Mouse (Mus musculus) heart, embryonic 14.5 days (tissue): ENCODE results near the gene Rsph14. TPM values are rescaled to one million over a fixed set of nuclear protein-coding genes. Genes with fewer than 3 reads are reported as not detected.

Experiments
- ATAC-seq: fragments of 200-750 bp; cut with Nextera tagmentation; 2 replicates; pipeline ENCODE4 v1.8.0; 2017; ENCODE audit warnings: low read depth, moderate TSS enrichment; ENCODE audit not compliant: insufficient number of reproducible peaks, insufficient read depth, low FRiP score
- H3K27ac ChIP-seq, 2 experiments: fragments of 200-500 bp in 1 of 2; fragments of 300-500 bp in 1 of 2; sonication (generic) in 1 of 2; replicated peaks in 1 of 2; 2 replicates each; pipeline ENCODE4 v1.5.1; 2012 to 2014; ENCODE audit warnings: low read depth in 2 of 2, low read length in 2 of 2, control low read depth in 1 of 2, mild to moderate bottlenecking in 1 of 2, mixed read lengths in 1 of 2; ENCODE audit not compliant: control insufficient read depth in 1 of 2, insufficient read depth in 1 of 2
- H3K27me3 ChIP-seq: fragments of 300-500 bp; sonication (generic); 2 replicates; pipeline ENCODE4 v1.6.1; 2014; ENCODE audit warnings: mild to moderate bottlenecking, low read length, control low read depth; ENCODE audit not compliant: control insufficient read depth, insufficient read depth
- H3K36me3 ChIP-seq: fragments of 300-500 bp; sonication (generic); 2 replicates; pipeline ENCODE4 v1.6.1; 2014; ENCODE audit warnings: mild to moderate bottlenecking, control low read depth, low read length, mixed read lengths; ENCODE audit not compliant: control insufficient read depth, insufficient read depth
- H3K4me1 ChIP-seq, 2 experiments: fragments of 200-500 bp in 1 of 2; fragments of 300-500 bp in 1 of 2; sonication (generic) in 1 of 2; 2 replicates each; pipeline ENCODE4 v1.6.1; 2012 to 2014; ENCODE audit warnings: low read length in 2 of 2, control low read depth in 1 of 2, mixed read lengths in 1 of 2; ENCODE audit not compliant: control insufficient read depth in 2 of 2, insufficient read depth in 2 of 2
- H3K4me2 ChIP-seq: fragments of 300-500 bp; sonication (generic); 2 replicates; pipeline ENCODE4 v1.6.1; 2014; ENCODE audit warnings: mild to moderate bottlenecking, low read length
- H3K4me3 ChIP-seq, 2 experiments: fragments of 200-500 bp in 1 of 2; fragments of 300-500 bp in 1 of 2; sonication (generic) in 1 of 2; 2 replicates each; pipeline ENCODE4 v1.5.1; 2012 to 2014; ENCODE audit warnings: low read length in 2 of 2, mild to moderate bottlenecking in 2 of 2, control low read depth in 1 of 2, low read depth in 1 of 2, moderate library complexity in 1 of 2; ENCODE audit not compliant: control insufficient read depth in 1 of 2, insufficient read depth in 1 of 2
- H3K9ac ChIP-seq: fragments of 300-500 bp; sonication (generic); 2 replicates; pipeline ENCODE4 v1.6.1; 2014; ENCODE audit warnings: mild to moderate bottlenecking, low read length
- H3K9me3 ChIP-seq: fragments of 300-500 bp; sonication (generic); 2 replicates; pipeline ENCODE4 v1.6.1; 2016; ENCODE audit warnings: low read length, control low read depth; ENCODE audit not compliant: control insufficient read depth
- WGBS: fragments of 180-500 bp; shearing (Covaris S2); extraction: QIAGEN DNeasy Blood & Tissue Kit; methylation state at CpG from one replicate; pipeline ENCODE4 v1.1.7; 2014; 5-methylcytosine and 5-hydroxymethylcytosine counted together
- polyA plus RNA-seq: library from polyadenylated mRNA; unstranded; fragments of >200 nt; fragmentation: Nextera tagmentation; extraction: Ambion mirVana; gene quantifications from 2 replicates; pipeline ENCODE4 v1.2.1, GENCODE M21; 2014

The Rsph14 gene
- polyA plus RNA-seq, 1 experiment from 2014 or later, result not detected

GRCm38 (mm10) chr10:75065691-75066090 lies 33.3 kb upstream of the Rsph14 start:
- Histone ChIP-seq H3K9ac (no peak overlapping the region), H3K4me2 (no peak overlapping the region), H3K4me3 (no peak overlapping the region), H3K27me3 (peaks cover 3% of the 10 kb centered on the region; the same call in 1 of the 2 replicates), H3K27ac (no peak overlapping the region), H3K4me1 (peaks cover 32 to 52% of the 10 kb centered on the region in 2 experiments), H3K9me3 (no peaks in the 10 kb centered on the region), H3K36me3 (0 out of 2 replicates have a peak, but pooled peaks cover 4% of the 10 kb centered on the region)
- ATAC-seq, result no peak
- 68% methylated on average over 6 of the region's 6 CpGs for WGBS

- Histone ChIP-seq H3K4me3 (peak overlapping the region; percentile 11 to 90), H3K36me3 (0 out of 2 replicates have a peak, but pooled peaks cover 4% of the 10 kb centered on the region), H3K4me1 (peaks cover 31 to 49% of the 10 kb centered on the region in 2 experiments), H3K27ac (no peak overlapping the region), H3K9ac (no peak overlapping the region), H3K4me2 (peak overlapping the region; percentile 91), H3K27me3 (peaks cover 3% of the 10 kb centered on the region; the same call in 1 of the 2 replicates), H3K9me3 (no peaks in the 10 kb centered on the region)
- ATAC-seq, result no peak
- WGBS, result 29% methylated on average over 12 of the region's 12 CpGs
These were observed 31.0 kb upstream of the Rsph14 start for GRCm38 (mm10) chr10:75063301-75063965.

- WGBS, result 49% methylated on average over 6 of the region's 6 CpGs
- ATAC-seq, result no peak
- Histone ChIP-seq H3K4me2 (peak overlapping the region; percentile 91), H3K27ac (no peak overlapping the region), H3K27me3 (peaks cover 11% of the 10 kb centered on the region), H3K9me3 (no peaks in the 10 kb centered on the region), H3K4me3 (peak overlapping the region; percentile 89 to 90), H3K36me3 (0 out of 2 replicates have a peak, but pooled peaks cover 4% of the 10 kb centered on the region), H3K9ac (no peak overlapping the region), H3K4me1 (peaks cover 27 to 41% of the 10 kb centered on the region in 2 experiments)
These were observed 30.2 kb upstream of the Rsph14 start for GRCm38 (mm10) chr10:75062621-75063020.

GRCm38 (mm10) chr10:75062189-75062561 lies 29.8 kb upstream of the Rsph14 start:
- no peak for ATAC-seq
- peak overlapping the region; percentile 89 to 90 for H3K4me3 ChIP-seq
- no peaks in the 10 kb centered on the region for H3K9me3 ChIP-seq
- peaks cover 15% of the 10 kb centered on the region for H3K27me3 ChIP-seq
- H3K4me1 ChIP-seq, result peaks cover 27 to 38% of the 10 kb centered on the region in 2 experiments
- peak overlapping the region; percentile 85 for H3K9ac ChIP-seq
- WGBS, result 20% methylated on average over 6 of the region's 6 CpGs
- H3K27ac ChIP-seq, result no peak overlapping the region
- H3K36me3 ChIP-seq, result 0 out of 2 replicates have a peak, but pooled peaks cover 4% of the 10 kb centered on the region
- H3K4me2 ChIP-seq, result peak overlapping the region; percentile 91

- peaks cover 27 to 38% of the 10 kb centered on the region in 2 experiments for H3K4me1 ChIP-seq
- 2% methylated on average over 71 of the region's 71 CpGs for WGBS
- H3K27ac ChIP-seq, result no peak overlapping the region
These were observed 29.2 kb upstream of the Rsph14 start for GRCm38 (mm10) chr10:75061341-75062188.

GRCm38 (mm10) chr10:75060843-75061235 lies 28.5 kb upstream of the Rsph14 start:
- H3K9me3 ChIP-seq, result no peaks in the 10 kb centered on the region
- WGBS, result 0% methylated on average over 35 of the region's 48 CpGs
- H3K36me3 ChIP-seq, result 0 out of 2 replicates have a peak, but pooled peaks cover 4% of the 10 kb centered on the region

More at GRCm38 (mm10) chr10:75061341-75062188, 29.2 kb upstream of the Rsph14 start:
- Histone ChIP-seq H3K4me3 (peak overlapping the region; percentile 89 to 90), H3K36me3 (0 out of 2 replicates have a peak, but pooled peaks cover 4% of the 10 kb centered on the region), H3K27me3 (peaks cover 22% of the 10 kb centered on the region), H3K4me2 (peak overlapping the region; percentile 91), H3K9ac (peak overlapping the region; percentile 85), H3K9me3 (no peaks in the 10 kb centered on the region)
- no peak for ATAC-seq

GRCm38 (mm10) chr10:75060217-75060842 lies 27.9 kb upstream of the Rsph14 start, which contains the start of gene Bcr:
Gene Bcr (plus strand): TSS chr10:75060592.
- H3K9ac ChIP-seq, result peak within 1 kb of the TSS; percentile 85
- H3K4me2 ChIP-seq, result peak within 1 kb of the TSS; percentile 91
- H3K9me3 ChIP-seq, result no peaks in the 10 kb centered on the region
- H3K27me3 ChIP-seq, result peaks cover 25% of the 10 kb centered on the region
- WGBS, result 0% methylated on average over 39 of the region's 73 CpGs
- ATAC-seq, result peak; percentile 84
- H3K4me3 ChIP-seq, result peak within 1 kb of the TSS; percentile 89 to 90
- peak within 1 kb of the TSS in 1 of 2 experiments; percentile 28; a peak in 1 of 4 replicates for H3K27ac ChIP-seq
- 0 out of 2 replicates have a peak, but pooled peaks cover 4% of the 10 kb centered on the region for H3K36me3 ChIP-seq
- H3K4me1 ChIP-seq, result peaks cover 27 to 38% of the 10 kb centered on the region in 2 experiments

More at GRCm38 (mm10) chr10:75060843-75061235, 28.5 kb upstream of the Rsph14 start:
- Histone ChIP-seq H3K27ac (peak overlapping the region in 1 of 2 experiments; percentile 28; a peak in 1 of 4 replicates), H3K9ac (peak overlapping the region; percentile 85), H3K4me3 (peak overlapping the region; percentile 89 to 90), H3K27me3 (peaks cover 25% of the 10 kb centered on the region), H3K4me1 (peaks cover 27 to 38% of the 10 kb centered on the region in 2 experiments), H3K4me2 (peak overlapping the region; percentile 91)
- peak; percentile 5; the same call in 1 of the 2 replicates for ATAC-seq
